Mouse (Mus musculus): ENCODE measurements around the gene Urb1. TPM values are rescaled to one million over a fixed set of nuclear protein-coding genes. Genes with fewer than 3 reads are reported as not detected.

The Urb1 gene
- polyA plus RNA-seq (2012; rRNA removed): 7.4 and 7.9 TPM in 2 replicates

GRCm38 (mm10) chr16:90809975-90810715 is at the start of gene Urb1:
Urb1 (minus strand) TSS chr16:90810413.

GRCm38 (mm10) chr16:90826457-90826856 is 16.2 kb upstream of the Urb1 start, which contains the start of gene Eva1c:
Eva1c (plus strand) TSS chr16:90826719.

GRCm38 (mm10) chr16:90738092-90738956 is 71.9 kb downstream of the Urb1 start, which contains the start of gene Mrap:
Mrap (plus strand) TSS chr16:90738207.

GRCm38 (mm10) chr16:90727233-90728115 is 82.7 kb downstream of the Urb1 start, which contains the start of gene Mis18a:
Mis18a (minus strand) TSS chr16:90727404.

Other genes starting within 250 kb of the Urb1 start
- 31.1 and 32.3 TPM in 2 replicates for gene Mis18a, start 83.0 kb downstream of the Urb1 start, polyA plus RNA-seq (2012; rRNA removed)
- 0.28 and 0.72 TPM in 2 replicates for gene Mrap, start 72.2 kb downstream of the Urb1 start, polyA plus RNA-seq (2012; rRNA removed)
- gene Eva1c, start 16.3 kb upstream of the Urb1 start, polyA plus RNA-seq (2012; rRNA removed): 2.4 and 2.5 TPM in 2 replicates
- gene Cfap298, start 124.7 kb upstream of the Urb1 start, polyA plus RNA-seq (2012; rRNA removed): 34.1 and 36.7 TPM in 2 replicates
- gene Synj1, start 200.9 kb upstream of the Urb1 start, polyA plus RNA-seq (2012; rRNA removed): 90.4 and 91.8 TPM in 2 replicates
- 153 and 160 TPM in 2 replicates for gene Paxbp1, start 234.1 kb upstream of the Urb1 start, polyA plus RNA-seq (2012; rRNA removed)